Mouse (Mus musculus) cerebellum, postnatal 4 days (tissue): ENCODE measurements at regions not wholly inside any gene's neighbourhood (a gene's known extent, or its start where the extent isn't known, plus 50 kb on each side); places are given as distances from the start of the nearest gene placed in this dataset.
A peak's percentile ranks its signal among the peaks of the same experiment; 100 is the strongest.

ENCODE experiments used
- DNase-seq, 2 experiments: peaks; one replicate each; pipeline ENCODE4 v3.0.0; 2022; ENCODE audit warnings: low spot score in 2 of 2, mixed read lengths in 1 of 2

DNA sequence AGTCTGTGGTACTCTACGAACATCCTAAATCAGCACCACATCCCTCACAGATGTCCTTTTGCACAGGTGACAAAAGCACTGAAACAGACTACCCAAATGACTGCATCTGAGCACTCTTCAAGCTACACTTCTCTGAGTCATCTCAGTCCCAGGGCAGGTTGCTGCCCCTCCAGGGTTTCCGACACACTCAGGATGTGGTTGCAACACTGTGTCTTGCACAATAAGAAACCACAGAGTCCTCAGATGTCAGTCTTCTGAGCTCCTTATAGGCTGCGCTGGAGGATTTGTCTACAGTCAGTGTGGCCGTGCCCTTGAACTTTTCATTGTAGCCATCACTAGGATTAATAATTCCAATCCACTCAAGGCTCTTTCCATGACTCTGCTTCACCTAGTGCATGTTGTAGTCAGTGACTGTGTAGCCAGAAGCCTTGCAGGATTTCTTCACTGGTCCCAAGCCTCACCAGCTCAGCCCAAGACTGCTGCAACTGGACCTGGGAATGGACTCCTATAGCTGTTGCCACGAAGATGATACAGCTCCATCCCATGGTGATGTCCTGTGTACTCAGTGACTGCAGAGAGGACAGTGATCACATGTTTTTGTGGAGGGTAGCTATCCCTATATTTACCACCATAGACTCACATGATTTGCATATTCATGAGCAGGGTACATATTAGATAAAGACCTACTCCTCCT is 1103.3 kb upstream of the Tenm3 start:
- no peak for DNase-seq

DNA sequence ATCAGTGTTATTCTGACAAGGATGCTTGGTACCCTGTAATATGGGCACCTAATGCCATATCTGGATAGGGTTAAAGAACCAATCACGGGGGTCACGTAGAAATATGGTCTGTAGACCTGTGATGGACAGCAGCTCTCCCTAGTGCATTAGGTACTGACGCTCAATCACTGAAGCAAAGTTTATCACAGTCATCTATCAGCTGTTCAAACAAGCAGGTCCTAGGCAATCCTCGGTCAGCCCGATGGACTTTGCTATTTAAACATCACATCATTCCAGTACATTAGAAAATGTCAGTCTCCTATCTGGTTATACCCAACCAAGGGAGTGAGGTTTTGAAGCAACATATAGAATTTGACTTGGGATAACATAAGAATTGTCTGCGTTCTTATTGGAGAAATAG is 1088.4 kb upstream of the Tenm3 start:
- DNase-seq: no peak

DNA sequence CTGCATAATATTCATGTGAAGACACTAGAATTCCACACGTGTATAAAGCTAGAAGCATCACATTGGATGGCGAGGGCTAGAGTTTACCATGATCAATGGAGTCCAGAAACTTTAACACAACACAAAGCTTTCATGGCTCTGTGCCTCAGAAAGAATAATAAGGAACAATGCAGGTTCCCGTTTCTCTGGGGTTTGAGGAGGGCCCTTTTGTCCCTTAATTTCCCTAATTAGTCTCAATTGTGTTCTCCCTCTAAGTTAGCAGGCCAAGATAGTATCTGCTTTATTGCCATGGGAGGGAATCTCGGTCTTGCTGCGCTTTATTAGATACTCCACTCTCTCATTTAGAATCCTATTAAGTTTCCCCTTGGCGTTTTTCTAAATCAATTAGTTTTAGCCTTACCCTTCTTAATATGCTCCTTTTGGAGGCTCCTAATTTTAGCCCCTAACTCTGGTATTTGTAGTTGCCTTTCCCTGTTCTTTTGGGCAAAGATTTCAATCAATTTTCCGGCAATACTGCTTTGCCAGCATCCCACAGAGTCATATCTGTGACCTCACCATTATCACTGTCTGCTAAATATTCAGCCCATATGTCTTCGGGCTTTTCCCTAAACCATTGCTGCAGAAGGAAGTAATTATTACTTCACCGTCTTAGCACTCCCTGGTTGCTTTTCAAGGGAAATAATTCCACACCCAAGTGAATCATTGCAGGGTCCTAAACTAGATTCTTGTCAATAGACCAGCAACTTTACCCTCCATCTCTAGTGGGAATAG is 1082.8 kb upstream of the Tenm3 start:
- no peak for DNase-seq

DNA sequence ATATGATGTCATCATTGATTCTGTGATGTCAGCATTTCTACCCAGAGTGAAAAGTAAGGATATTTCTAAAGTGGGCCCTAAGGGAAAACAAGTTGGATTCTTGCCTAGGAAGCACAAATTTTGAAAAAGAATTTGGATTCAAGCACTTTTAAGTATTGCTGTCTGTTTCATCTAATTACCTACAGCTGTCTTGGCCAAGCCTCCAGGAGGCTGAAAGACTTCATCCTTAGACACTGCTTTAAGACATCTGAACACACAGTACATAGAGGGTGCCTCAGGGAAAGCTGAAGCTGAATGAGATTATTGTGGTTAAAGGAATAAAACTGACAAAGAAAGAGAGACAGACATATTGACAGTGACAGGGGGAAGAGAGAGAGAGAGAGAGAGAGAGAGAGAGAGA is 1061.3 kb upstream of the Tenm3 start:
- no peak for DNase-seq

DNA sequence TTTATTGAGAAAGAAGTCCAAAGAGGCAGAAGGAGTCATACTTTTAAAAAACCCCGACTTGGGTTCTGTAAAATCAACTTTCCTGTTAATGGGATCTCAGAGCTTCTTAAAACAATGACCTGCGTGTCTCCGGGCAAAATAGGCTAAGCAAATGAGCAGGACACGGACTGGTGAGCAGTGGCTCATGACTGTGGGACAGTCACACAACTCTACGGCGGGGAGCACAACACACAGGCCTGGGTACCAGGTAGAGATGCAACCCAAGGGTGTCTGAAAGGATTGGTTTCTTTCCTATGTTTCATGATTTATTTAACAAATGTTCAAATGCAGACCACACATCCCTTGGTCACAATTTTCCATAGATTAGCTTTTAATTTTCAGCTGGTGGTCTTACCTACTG is 1058.3 kb upstream of the Tenm3 start:
- DNase-seq: no peak

DNA sequence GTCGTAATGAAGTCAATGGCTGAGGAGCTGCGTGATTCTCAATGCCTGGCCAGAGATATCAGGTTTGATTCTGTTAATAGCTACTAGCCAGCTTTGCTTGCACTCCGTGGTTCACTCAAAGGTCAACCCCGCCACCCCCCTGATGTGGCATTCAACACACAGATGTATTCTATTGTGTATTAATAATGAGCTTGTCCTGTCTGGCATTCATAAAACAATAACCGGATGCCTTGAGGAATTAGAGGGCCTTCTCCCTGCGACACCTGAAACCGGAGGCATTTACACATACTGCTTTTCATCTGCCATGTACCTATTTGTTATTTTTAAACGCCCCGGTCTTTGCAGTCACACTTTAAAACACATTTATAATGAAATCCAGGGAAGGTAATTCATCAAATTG is 1057.8 kb upstream of the Tenm3 start:
- peak in 1 of 2 experiments; percentile 1 for DNase-seq
